8 mouse cellular contexts compared by ENCODE assay signal in the genomic region with DNA sequence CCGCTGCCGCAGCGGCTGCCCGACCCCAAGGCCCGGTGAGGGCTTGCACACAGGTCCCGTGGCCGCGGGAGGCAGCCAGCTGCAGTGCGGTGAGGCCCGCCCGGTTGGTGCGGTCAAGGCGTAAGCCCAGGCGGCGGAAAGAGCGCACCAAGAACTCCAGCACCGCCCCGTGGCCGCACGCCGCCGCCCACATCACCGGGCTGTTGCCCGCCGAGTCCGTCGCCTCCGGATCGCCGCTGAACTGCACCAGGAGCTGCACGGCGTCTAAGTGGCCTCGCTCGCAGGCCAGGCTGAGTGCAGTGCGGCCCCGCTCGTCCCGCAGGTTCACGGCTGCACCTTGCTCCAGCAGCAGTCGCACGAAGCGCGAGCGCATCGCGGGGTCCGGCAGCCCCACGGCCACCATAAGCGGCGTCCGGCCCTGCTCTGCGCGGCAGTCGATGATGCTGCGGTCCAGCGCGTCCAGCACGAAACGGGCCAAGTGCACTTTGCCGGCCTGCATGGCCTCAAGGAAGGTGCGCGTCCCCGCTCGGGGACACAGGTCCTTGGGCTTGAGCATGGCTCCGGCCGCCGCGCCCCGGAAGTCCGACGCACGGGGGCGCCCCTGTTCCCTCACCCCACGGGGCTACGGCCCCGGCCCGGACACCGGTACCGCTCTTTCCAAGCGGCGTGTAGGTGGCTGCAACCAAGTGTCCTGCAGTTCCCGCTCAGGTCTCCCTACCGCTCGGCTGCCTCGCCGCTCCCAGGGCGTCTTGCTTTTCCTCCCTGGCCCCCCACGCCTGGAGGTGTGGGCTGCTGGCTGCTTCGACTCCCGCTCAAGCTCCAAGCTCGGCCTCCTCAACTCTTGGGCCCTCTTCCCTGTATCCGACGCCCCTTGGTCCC. TPM values are rescaled to one million over a fixed set of nuclear protein-coding genes. Genes with fewer than 3 reads are reported as not detected.
DNase-seq lines count a peak whose midpoint lies in the region; ATAC-seq and TF ChIP-seq lines count a peak whose summit lies in the region.

No protein-coding gene starts in this region.

- peak; percentile 16 to 25 for DNase-seq in cerebellum, postnatal 36 days
- DNase-seq in cerebellum, postnatal 4 days (ENCODE audit: low spot score in 2 of 2), result no peak
- no peak for DNase-seq in Patski (ENCODE audit: low read depth, low spot score)
- DNase-seq in forebrain, embryonic 14.5 days (ENCODE audit: low spot score), result no peak
- peak; percentile 84 for DNase-seq in intestine, embryonic 14.5 days (ENCODE audit: low spot score)
- DNase-seq in lung, adult 2 months, result peak; percentile 61
- DNase-seq in retina, embryonic 14.5 days (ENCODE audit: low spot score), result peak; percentile 61
- no peak for DNase-seq in frontal cortex, postnatal 25 days (ENCODE audit: low spot score in 2 of 2)

- no peak for TF ChIP-seq CTCF in Patski (IDR thresholded peaks at IDR 0.05)
- no peak for TF ChIP-seq CTCF in lung, adult 2 months (IDR thresholded peaks at IDR 0.05; ENCODE audit: insufficient read depth, low read length)

- H3K36me3 ChIP-seq in forebrain, embryonic 14.5 days (ENCODE audit: control insufficient read depth, insufficient read depth, low read length), result no peaks in the 10 kb centered on the region
- H3K36me3 ChIP-seq in intestine, embryonic 14.5 days (ENCODE audit: control insufficient read depth, insufficient read depth, low read length), result no peaks in the 10 kb centered on the region

- H3K4me1 ChIP-seq in forebrain, embryonic 14.5 days (ENCODE audit: control insufficient read depth, insufficient read depth, low read length), result peaks cover 20% of the 10 kb centered on the region
- peaks cover 22% of the 10 kb centered on the region for H3K4me1 ChIP-seq in intestine, embryonic 14.5 days (replicated peaks; ENCODE audit: control insufficient read depth, insufficient read depth, low read length)
- peaks cover 8% of the 10 kb centered on the region for H3K4me1 ChIP-seq in lung, adult 2 months (ENCODE audit: control insufficient read depth, insufficient read depth, low read length)

- ATAC-seq in Patski, result peak; percentile 32
- ATAC-seq in forebrain, embryonic 14.5 days, result peak; percentile 37
- peak; percentile 21; the same call in 1 of the 2 replicates for ATAC-seq in intestine, embryonic 14.5 days (replicated peaks; ENCODE audit: low FRiP score, low TSS enrichment, low read depth)

- CTCF ChIA-PET in Patski (lab: Charles Lee), result interaction anchor here (1.0 to 2.2 kb wide), 4 partner anchors 9 to 65 kb away, joined by 3 to 11 read pairs (median 6); a partner anchor contains a TSS

- peaks cover 36% of the 10 kb centered on the region for H3K27me3 ChIP-seq in Patski
- peaks cover 86% of the 10 kb centered on the region for H3K27me3 ChIP-seq in forebrain, embryonic 14.5 days (replicated peaks; ENCODE audit: control insufficient read depth, insufficient read depth, low read length)
- peaks cover 79% of the 10 kb centered on the region for H3K27me3 ChIP-seq in intestine, embryonic 14.5 days (replicated peaks; ENCODE audit: control insufficient read depth, insufficient read depth, low read length)

- in situ Hi-C loops in Patski (cut with MboI; ENCODE audit: low pct_unique_long_range_greater_than_20kb), result no loop called here

- H3K4me2 ChIP-seq in forebrain, embryonic 14.5 days (ENCODE audit: low read length), result peak overlapping the region; percentile 69
- peak overlapping the region; percentile 77 for H3K4me2 ChIP-seq in intestine, embryonic 14.5 days (ENCODE audit: low read length)

- peak overlapping the region; percentile 38 for H3K9ac ChIP-seq in forebrain, embryonic 14.5 days (ENCODE audit: low read length)
- H3K9ac ChIP-seq in intestine, embryonic 14.5 days (ENCODE audit: low read length), result 0 out of 2 replicates have a peak overlapping the region, but pooled peaks have one; percentile 4

- no peak overlapping the region for H3K27ac ChIP-seq in forebrain, embryonic 14.5 days (ENCODE audit: low read depth, low read length)
- H3K27ac ChIP-seq in intestine, embryonic 14.5 days (ENCODE audit: low read depth), result no peak overlapping the region

- under 1% methylated on average over 86 of the region's 93 CpGs for WGBS in forebrain, embryonic 14.5 days
- under 1% methylated on average over 93 of the region's 93 CpGs for WGBS in intestine, embryonic 14.5 days
- 1% methylated on average over 93 of the region's 93 CpGs for WGBS in lung, adult 2 months

- peak overlapping the region; percentile 37 for H3K4me3 ChIP-seq in forebrain, embryonic 14.5 days (ENCODE audit: low read depth, low read length)
- H3K4me3 ChIP-seq in intestine, embryonic 14.5 days (ENCODE audit: low read depth, low read length), result peak overlapping the region; percentile 42
- H3K4me3 ChIP-seq in lung, adult 2 months (replicated peaks; ENCODE audit: extremely low read depth, low read depth, low read length), result peak overlapping the region; percentile 77

- H3K9me3 ChIP-seq in forebrain, embryonic 14.5 days (replicated peaks; ENCODE audit: control insufficient read depth, low read length), result no peaks in the 10 kb centered on the region
- no peaks in the 10 kb centered on the region for H3K9me3 ChIP-seq in intestine, embryonic 14.5 days (ENCODE audit: control insufficient read depth, low read length)

- POLR2A ChIA-PET in Patski (lab: Charles Lee), result interaction anchor here (0.5 kb wide), 1 partner anchor 231 kb away, joined by 3 read pairs; no protein-coding TSS in a partner anchor

- peak; percentile 32; the same call in 1 of the 2 replicates for TF ChIP-seq POLR2A in lung, adult 2 months (IDR thresholded peaks at IDR 0.05; ENCODE audit: borderline replicate concordance, extremely low read depth, low read depth, low read length)

RNA-seq across cellular contexts. Expression of a gene that starts 0.6 kb away (rescaled TPM):
- polyA plus RNA-seq in Patski (2021), result 0.01 TPM
- 0.28 and 0.41 TPM in 2 replicates for polyA plus RNA-seq in forebrain, embryonic 14.5 days (2014; fragmentation: Nextera tagmentation; extraction: Ambion mirVana)
- 0.19 and 0.20 TPM in 2 replicates for polyA plus RNA-seq in intestine, embryonic 14.5 days (2014; fragmentation: Nextera tagmentation; extraction: Ambion mirVana)
- 5.0 and 5.4 TPM in 2 replicates for polyA plus RNA-seq in lung, adult 2 months (2012; rRNA removed)

RNA-seq across cellular contexts. Expression of a gene that starts 25.1 kb away (rescaled TPM):
- 0.03 TPM for polyA plus RNA-seq in Patski (2021)
- polyA plus RNA-seq in forebrain, embryonic 14.5 days (2014; fragmentation: Nextera tagmentation; extraction: Ambion mirVana), result 0.48 and 0.57 TPM in 2 replicates
- 1.4 and 1.6 TPM in 2 replicates for polyA plus RNA-seq in intestine, embryonic 14.5 days (2014; fragmentation: Nextera tagmentation; extraction: Ambion mirVana)
- polyA plus RNA-seq in lung, adult 2 months (2012; rRNA removed), result 11.8 and 15.2 TPM in 2 replicates

RNA-seq across cellular contexts. Expression of a gene that starts 40.0 kb away (rescaled TPM):
- polyA plus RNA-seq in Patski (2021), result 0.15 TPM
- 14.0 and 18.7 TPM in 2 replicates for polyA plus RNA-seq in forebrain, embryonic 14.5 days (2014; fragmentation: Nextera tagmentation; extraction: Ambion mirVana)
- 2.4 and 2.7 TPM in 2 replicates for polyA plus RNA-seq in intestine, embryonic 14.5 days (2014; fragmentation: Nextera tagmentation; extraction: Ambion mirVana)
- polyA plus RNA-seq in lung, adult 2 months (2012; rRNA removed), result 8.2 and 11.8 TPM in 2 replicates

RNA-seq across cellular contexts. Expression of a gene that starts 42.4 kb away (rescaled TPM):
- polyA plus RNA-seq in Patski (2021), result 25.9 TPM
- polyA plus RNA-seq in forebrain, embryonic 14.5 days (2014; fragmentation: Nextera tagmentation; extraction: Ambion mirVana), result 32.1 and 33.7 TPM in 2 replicates
- polyA plus RNA-seq in intestine, embryonic 14.5 days (2014; fragmentation: Nextera tagmentation; extraction: Ambion mirVana), result 31.9 and 37.0 TPM in 2 replicates
- 18.1 and 23.5 TPM in 2 replicates for polyA plus RNA-seq in lung, adult 2 months (2012; rRNA removed)

RNA-seq across cellular contexts. Expression of a gene that starts 59.3 kb away (rescaled TPM):
- 31.5 TPM for polyA plus RNA-seq in Patski (2021)
- polyA plus RNA-seq in forebrain, embryonic 14.5 days (2014; fragmentation: Nextera tagmentation; extraction: Ambion mirVana), result 1.0 and 1.2 TPM in 2 replicates
- polyA plus RNA-seq in intestine, embryonic 14.5 days (2014; fragmentation: Nextera tagmentation; extraction: Ambion mirVana), result 1.2 and 1.4 TPM in 2 replicates
- 20.8 and 27.6 TPM in 2 replicates for polyA plus RNA-seq in lung, adult 2 months (2012; rRNA removed)

Comparison
In these comparisons a context has a peak if more than half of its experiments do, and no peak if none do; other contexts are left out.
1. DNase-seq: peak in cerebellum, postnatal 36 days (2 of 2), intestine, embryonic 14.5 days (single experiment), lung, adult 2 months (single experiment) and retina, embryonic 14.5 days (single experiment); none in cerebellum, postnatal 4 days (0 of 2), Patski (single experiment), forebrain, embryonic 14.5 days (single experiment) and frontal cortex, postnatal 25 days (0 of 2).
2. Peak in every context shown above with its lines, with median percentiles within 50 percentile points of each other: ATAC-seq and H3K4me3 ChIP-seq.